Mouse (Mus musculus): ENCODE results near the gene Map3k9.

Map3k9 gene

GRCm38 (mm10) chr12:81787262-81787661 lies 6.3 kb upstream of the Map3k9 start:
- DNase-seq (ENCODE audit: low read depth in 2 of 2, low spot score in 2 of 2), result no peak

GRCm38 (mm10) chr12:81783301-81783700 lies 2.3 kb upstream of the Map3k9 start:
- no peak for DNase-seq (ENCODE audit: low read depth in 2 of 2, low spot score in 2 of 2)

- DNase-seq (ENCODE audit: low read depth in 2 of 2, low spot score in 2 of 2), result no peak
Observed at GRCm38 (mm10) chr12:81782606-81783005, 1.6 kb upstream of the Map3k9 start.

- DNase-seq (ENCODE audit: low read depth in 2 of 2, low spot score in 2 of 2), result peak; percentile 9 to 18
Observed at GRCm38 (mm10) chr12:81780271-81781093, 493 bp downstream of the Map3k9 start.

GRCm38 (mm10) chr12:81779831-81780230 lies 1.1 kb downstream of the Map3k9 start:
- DNase-seq (ENCODE audit: low read depth in 2 of 2, low spot score in 2 of 2), result peak; percentile 44 to 53

- no peak for DNase-seq (ENCODE audit: low read depth in 2 of 2, low spot score in 2 of 2)
Observed at GRCm38 (mm10) chr12:81776191-81776590, 4.8 kb downstream of the Map3k9 start.

GRCm38 (mm10) chr12:81775641-81776040 lies 5.3 kb downstream of the Map3k9 start:
- no peak for DNase-seq (ENCODE audit: low read depth in 2 of 2, low spot score in 2 of 2)

GRCm38 (mm10) chr12:81774186-81774585 lies 6.8 kb downstream of the Map3k9 start:
- no peak for DNase-seq (ENCODE audit: low read depth in 2 of 2, low spot score in 2 of 2)

GRCm38 (mm10) chr12:81769458-81769857 lies 11.5 kb downstream of the Map3k9 start:
- DNase-seq (ENCODE audit: low read depth in 2 of 2, low spot score in 2 of 2), result no peak

GRCm38 (mm10) chr12:81765386-81765785 lies 15.6 kb downstream of the Map3k9 start:
- no peak for DNase-seq (ENCODE audit: low read depth in 2 of 2, low spot score in 2 of 2)

- no peak for DNase-seq (ENCODE audit: low read depth in 2 of 2, low spot score in 2 of 2)
Observed at GRCm38 (mm10) chr12:81764370-81764769, 16.6 kb downstream of the Map3k9 start.

GRCm38 (mm10) chr12:81754651-81755050 lies 26.3 kb downstream of the Map3k9 start:
- no peak for DNase-seq (ENCODE audit: low read depth in 2 of 2, low spot score in 2 of 2)

GRCm38 (mm10) chr12:81751116-81751515 lies 29.9 kb downstream of the Map3k9 start:
- DNase-seq (ENCODE audit: low read depth in 2 of 2, low spot score in 2 of 2), result no peak

- no peak for DNase-seq (ENCODE audit: low read depth in 2 of 2, low spot score in 2 of 2)
Observed at GRCm38 (mm10) chr12:81748918-81749317, 32.1 kb downstream of the Map3k9 start.

GRCm38 (mm10) chr12:81748021-81748576 lies 32.9 kb downstream of the Map3k9 start:
- no peak for DNase-seq (ENCODE audit: low read depth in 2 of 2, low spot score in 2 of 2)

GRCm38 (mm10) chr12:81746400-81747024 lies 34.5 kb downstream of the Map3k9 start:
- DNase-seq (ENCODE audit: low read depth in 2 of 2, low spot score in 2 of 2), result no peak

- no peak for DNase-seq (ENCODE audit: low read depth in 2 of 2, low spot score in 2 of 2)
Observed at GRCm38 (mm10) chr12:81735246-81736070, 45.5 kb downstream of the Map3k9 start.

GRCm38 (mm10) chr12:81726246-81726822 lies 54.6 kb downstream of the Map3k9 start:
- DNase-seq (ENCODE audit: low read depth in 2 of 2, low spot score in 2 of 2), result no peak

GRCm38 (mm10) chr12:81724776-81725175 lies 56.2 kb downstream of the Map3k9 start:
- DNase-seq (ENCODE audit: low read depth in 2 of 2, low spot score in 2 of 2), result no peak

- DNase-seq (ENCODE audit: low read depth in 2 of 2, low spot score in 2 of 2), result no peak
Observed at GRCm38 (mm10) chr12:81723375-81723774, 57.6 kb downstream of the Map3k9 start.

GRCm38 (mm10) chr12:81719715-81720114 lies 61.3 kb downstream of the Map3k9 start:
- no peak for DNase-seq (ENCODE audit: low read depth in 2 of 2, low spot score in 2 of 2)

All from CD8-positive naive resting alpha-beta T cell, adult 2 months (primary cell).